Mouse (Mus musculus) liver, embryonic 14.5 days (tissue): ENCODE results near the gene Pycard.

Source experiments
- CTCF ChIP-seq: IDR thresholded peaks from 2 replicates; pipeline ENCODE4 v1.5.1; 2016; ENCODE audit warnings: antibody characterized with exemption, low read depth, control low read depth
- EP300 ChIP-seq: IDR thresholded peaks from 2 replicates; pipeline ENCODE4 v1.6.1; 2016; ENCODE audit warnings: antibody characterized with exemption, low read depth

GRCm38 (mm10) chr7:127991643-127992487 lies 1.8 kb downstream of the Pycard start:
- TF ChIP-seq CTCF (peak; percentile 75), EP300 (0 out of 2 replicates have a peak, but pooled peaks have one; percentile 7)
